Comparison of ENCODE assay signal across 9 mouse cellular contexts in genomic region chr16:95466548-95466947, GRCm38 (mm10).
DNase-seq lines count a peak whose midpoint lies in the region; ATAC-seq and TF ChIP-seq lines count a peak whose summit lies in the region.
"Had no signal": no experiment of that assay in that cellular context is flagged by ENCODE, and none has a peak within 500 bp of the region (broad histone marks: within the 10 kb centered on the region; RNA-seq: fewer than 3 reads in every experiment).

No protein-coding gene starts in this region.

- no peak overlapping the region for H3K27ac ChIP-seq in embryonic facial prominence, embryonic 11.5 days (replicated peaks; ENCODE audit: low read depth, low read length)

- H3K27me3 ChIP-seq in E14TG2a.4 (ENCODE audit: insufficient read depth, low read length): no peaks in the 10 kb centered on the region
- H3K27me3 ChIP-seq in embryonic facial prominence, embryonic 11.5 days (ENCODE audit: control insufficient read depth, insufficient read depth, low read length): no peaks in the 10 kb centered on the region

- no peak overlapping the region for H3K4me3 ChIP-seq in E14TG2a.4 (replicated peaks; ENCODE audit: low read length)
- no peak overlapping the region for H3K4me3 ChIP-seq in embryonic facial prominence, embryonic 11.5 days (ENCODE audit: low read depth, low read length)
- H3K4me3 ChIP-seq: forebrain, embryonic 10.5 days had no signal

- no peaks in the 10 kb centered on the region for H3K36me3 ChIP-seq in E14TG2a.4 (ENCODE audit: insufficient read depth, low read length)
- H3K36me3 ChIP-seq in embryonic facial prominence, embryonic 11.5 days (replicated peaks; ENCODE audit: control insufficient read depth, insufficient read depth, low read depth, low read length): no peaks in the 10 kb centered on the region
- H3K36me3 ChIP-seq: forebrain, embryonic 10.5 days had no signal

- WGBS in embryonic facial prominence, embryonic 11.5 days: 89% methylated on average over 1 of the region's 1 CpGs

- TF ChIP-seq CTCF in E14TG2a.4 (conservative IDR thresholded peaks at IDR 0.05; ENCODE audit: low read length): peak; percentile 33; the same call in 1 of the 2 replicates

- peak; percentile 29 to 44 for DNase-seq in kidney, postnatal 4 days
- no peak for DNase-seq in kidney, adult 18-20 months
- DNase-seq in 3T3-L1 (ENCODE audit: low read depth, low spot score): peak; percentile 55
- peak; percentile 84 for DNase-seq in embryonic facial prominence, embryonic 11.5 days (ENCODE audit: low spot score)
- no peak for DNase-seq in ovary, postnatal 14 days (ENCODE audit: low spot score)
- no peak for DNase-seq in urinary bladder, postnatal 36 days (ENCODE audit: low spot score in 2 of 2)
- no peak for DNase-seq in cerebellum, adult 8-10 months

- H3K4me1 ChIP-seq in E14TG2a.4 (replicated peaks; ENCODE audit: low read depth, low read length): no peaks in the 10 kb centered on the region
- H3K4me1 ChIP-seq in embryonic facial prominence, embryonic 11.5 days (ENCODE audit: control insufficient read depth, insufficient read depth, low read length): no peaks in the 10 kb centered on the region

- H3K4me2 ChIP-seq in embryonic facial prominence, embryonic 11.5 days (ENCODE audit: low read depth, low read length): no peak overlapping the region

- no peak for ATAC-seq in embryonic facial prominence, embryonic 11.5 days (replicated peaks; ENCODE audit: insufficient number of reproducible peaks, low FRiP score, low TSS enrichment, low read depth)

- no peaks in the 10 kb centered on the region for H3K9me3 ChIP-seq in E14TG2a.4 (ENCODE audit: low read length)
- H3K9me3 ChIP-seq in embryonic facial prominence, embryonic 11.5 days (replicated peaks; ENCODE audit: control insufficient read depth, low read length): no peaks in the 10 kb centered on the region
- H3K9me3 ChIP-seq: forebrain, embryonic 10.5 days had no signal

- H3K9ac ChIP-seq in embryonic facial prominence, embryonic 11.5 days (replicated peaks; ENCODE audit: low read length): no peak overlapping the region

Comparison
In these comparisons a context has a peak if more than half of its experiments do, and no peak if none do; other contexts are left out.
1. DNase-seq: peak in kidney, postnatal 4 days (2 of 2), 3T3-L1 (single experiment) and embryonic facial prominence, embryonic 11.5 days (single experiment); none in kidney, adult 18-20 months (single experiment), ovary, postnatal 14 days (single experiment), urinary bladder, postnatal 36 days (0 of 2) and cerebellum, adult 8-10 months (single experiment).